Mouse (Mus musculus) kidney, embryonic 14.5 days (tissue): ENCODE data around the gene Meioc. TPM values are rescaled to one million over a fixed set of nuclear protein-coding genes. Genes with fewer than 3 reads are reported as not detected.

Experiments
- ATAC-seq: fragments of 200-750 bp; cut with Nextera tagmentation; 2 replicates; pipeline ENCODE4 v1.8.0; 2017; ENCODE audit warnings: moderate number of reproducible peaks, mild to moderate bottlenecking, moderate TSS enrichment, moderate library complexity; ENCODE audit not compliant: low FRiP score, low TSS enrichment
- H3K27ac ChIP-seq: fragments of 300-500 bp; sonication (generic); 2 replicates; pipeline ENCODE4 v1.5.1; 2014; ENCODE audit warnings: low read depth, mild to moderate bottlenecking, low read length, moderate library complexity, mixed read lengths
- H3K27me3 ChIP-seq: fragments of 300-500 bp; sonication (generic); 2 replicates; pipeline ENCODE4 v1.6.1; 2014; ENCODE audit warnings: mild to moderate bottlenecking, low read length; ENCODE audit not compliant: control insufficient read depth, insufficient read depth
- H3K36me3 ChIP-seq: fragments of 300-500 bp; sonication (generic); 2 replicates; pipeline ENCODE4 v1.6.1; 2014; ENCODE audit warnings: low read length, mixed read lengths; ENCODE audit not compliant: control insufficient read depth, insufficient read depth
- H3K4me1 ChIP-seq: fragments of 300-500 bp; sonication (generic); 2 replicates; pipeline ENCODE4 v1.6.1; 2014; ENCODE audit warnings: low read length, mixed read lengths; ENCODE audit not compliant: control insufficient read depth, insufficient read depth
- H3K4me2 ChIP-seq: fragments of 300-500 bp; sonication (generic); replicated peaks from 2 replicates; pipeline ENCODE4 v1.6.1; 2014; ENCODE audit warnings: low read depth, mild to moderate bottlenecking, low read length
- H3K4me3 ChIP-seq: fragments of 300-500 bp; sonication (generic); 2 replicates; pipeline ENCODE4 v1.5.1; 2014; ENCODE audit warnings: mild to moderate bottlenecking, low read length
- H3K9ac ChIP-seq: fragments of 300-500 bp; sonication (generic); 2 replicates; pipeline ENCODE4 v1.6.1; 2014; ENCODE audit warnings: low read depth, mild to moderate bottlenecking, low read length, moderate library complexity
- H3K9me3 ChIP-seq: fragments of 300-500 bp; sonication (generic); 2 replicates; pipeline ENCODE4 v1.6.1; 2016; ENCODE audit warnings: low read length; ENCODE audit not compliant: control insufficient read depth
- WGBS: fragments of 180-500 bp; shearing (Covaris S2); extraction: QIAGEN DNeasy Blood & Tissue Kit; methylation state at CpG from one replicate; pipeline ENCODE4 v1.1.7; 2014; 5-methylcytosine and 5-hydroxymethylcytosine counted together
- polyA plus RNA-seq: library from polyadenylated mRNA; unstranded; fragments of >200 nt; fragmentation: Nextera tagmentation; extraction: Ambion mirVana; gene quantifications from 2 replicates; pipeline ENCODE4 v1.2.1, GENCODE M21; 2014

Gene Meioc
- 0.40 and 1.4 TPM in 2 replicates for polyA plus RNA-seq

GRCm38 (mm10) chr11:102663416-102663815 lies at the start of gene Meioc:
Meioc (plus strand) TSS chr11:102663716.
- no peak for ATAC-seq
- no peak within 1 kb of the TSS for H3K27ac ChIP-seq
- H3K4me3 ChIP-seq = no peak within 1 kb of the TSS
- WGBS = 73% methylated on average over 3 of the region's 3 CpGs
- H3K4me2 ChIP-seq = no peak within 1 kb of the TSS
- H3K4me1 ChIP-seq = no peaks in the 10 kb centered on the region
- H3K36me3 ChIP-seq = no peaks in the 10 kb centered on the region
- peaks cover 13% of the 10 kb centered on the region for H3K9me3 ChIP-seq
- no peak within 1 kb of the TSS for H3K9ac ChIP-seq
- peaks cover 18% of the 10 kb centered on the region for H3K27me3 ChIP-seq

GRCm38 (mm10) chr11:102619449-102619848 lies 44.1 kb upstream of the Meioc start:
- ATAC-seq = no peak
- peaks cover 5% of the 10 kb centered on the region for H3K9me3 ChIP-seq
- no peak overlapping the region for H3K4me2 ChIP-seq
- no peak overlapping the region for H3K27ac ChIP-seq
- WGBS = 70% methylated on average over 2 of the region's 2 CpGs
- H3K4me1 ChIP-seq = peaks cover 12% of the 10 kb centered on the region
- H3K4me3 ChIP-seq = no peak overlapping the region
- no peaks in the 10 kb centered on the region for H3K27me3 ChIP-seq
- H3K36me3 ChIP-seq = no peaks in the 10 kb centered on the region
- H3K9ac ChIP-seq = no peak overlapping the region

GRCm38 (mm10) chr11:102623876-102624789 lies 39.4 kb upstream of the Meioc start:
- peak overlapping the region; percentile 24; the same call in 1 of the 2 replicates for H3K9ac ChIP-seq

GRCm38 (mm10) chr11:102624888-102625407 lies 38.6 kb upstream of the Meioc start:
- H3K4me3 ChIP-seq = no peak overlapping the region
- no peaks in the 10 kb centered on the region for H3K9me3 ChIP-seq
- peak overlapping the region; percentile 27; the same call in 1 of the 2 replicates for H3K4me2 ChIP-seq
- H3K36me3 ChIP-seq = no peaks in the 10 kb centered on the region
- H3K27ac ChIP-seq = peak overlapping the region; percentile 87
- WGBS = 26% methylated on average over 14 of the region's 14 CpGs
- peak; percentile 40 for ATAC-seq
- H3K9ac ChIP-seq = no peak overlapping the region
- peaks cover 20% of the 10 kb centered on the region for H3K4me1 ChIP-seq
- no peaks in the 10 kb centered on the region for H3K27me3 ChIP-seq

More at GRCm38 (mm10) chr11:102623876-102624789, 39.4 kb upstream of the Meioc start:
- Histone ChIP-seq H3K9me3 (peaks cover 5% of the 10 kb centered on the region), H3K27me3 (no peaks in the 10 kb centered on the region), H3K36me3 (no peaks in the 10 kb centered on the region), H3K4me1 (peaks cover 20% of the 10 kb centered on the region), H3K27ac (peak overlapping the region; percentile 87), H3K4me2 (peak overlapping the region; percentile 27), H3K4me3 (peak overlapping the region; percentile 21)
- ATAC-seq = peak; percentile 90
- WGBS = 8% methylated on average over 17 of the region's 17 CpGs

GRCm38 (mm10) chr11:102627171-102627931 lies 36.2 kb upstream of the Meioc start:
- H3K27ac ChIP-seq = no peak overlapping the region
- ATAC-seq = no peak

GRCm38 (mm10) chr11:102628529-102628928 lies 35.0 kb upstream of the Meioc start:
- H3K4me3 ChIP-seq = no peak overlapping the region
- H3K9me3 ChIP-seq = no peaks in the 10 kb centered on the region
- peaks cover 40% of the 10 kb centered on the region for H3K4me1 ChIP-seq
- H3K36me3 ChIP-seq = no peaks in the 10 kb centered on the region
- WGBS = 36% methylated on average over 9 of the region's 9 CpGs
- no peak for ATAC-seq
- no peak overlapping the region for H3K4me2 ChIP-seq
- no peaks in the 10 kb centered on the region for H3K27me3 ChIP-seq
- H3K9ac ChIP-seq = no peak overlapping the region
- no peak overlapping the region for H3K27ac ChIP-seq

More at GRCm38 (mm10) chr11:102627171-102627931, 36.2 kb upstream of the Meioc start:
- Histone ChIP-seq H3K27me3 (no peaks in the 10 kb centered on the region), H3K4me3 (no peak overlapping the region), H3K36me3 (no peaks in the 10 kb centered on the region), H3K9me3 (no peaks in the 10 kb centered on the region), H3K4me2 (no peak overlapping the region), H3K4me1 (peaks cover 36% of the 10 kb centered on the region), H3K9ac (no peak overlapping the region)
- WGBS = 80% methylated on average over 9 of the region's 9 CpGs

- Histone ChIP-seq H3K27me3 (no peaks in the 10 kb centered on the region), H3K9me3 (no peaks in the 10 kb centered on the region), H3K4me3 (no peak overlapping the region), H3K4me2 (no peak overlapping the region), H3K4me1 (peaks cover 32% of the 10 kb centered on the region), H3K27ac (no peak overlapping the region), H3K9ac (no peak overlapping the region), H3K36me3 (no peaks in the 10 kb centered on the region)
- ATAC-seq = no peak
- WGBS = 51% methylated on average over 8 of the region's 8 CpGs
Measured at GRCm38 (mm10) chr11:102629375-102629774, 34.1 kb upstream of the Meioc start.

- H3K4me2 ChIP-seq = peak overlapping the region; percentile 1; the same call in 1 of the 2 replicates
- WGBS = 9% methylated on average over 7 of the region's 7 CpGs
- H3K9me3 ChIP-seq = no peaks in the 10 kb centered on the region
- no peaks in the 10 kb centered on the region for H3K36me3 ChIP-seq
- peaks cover 22% of the 10 kb centered on the region for H3K4me1 ChIP-seq
- no peak overlapping the region for H3K4me3 ChIP-seq
- ATAC-seq = 0 out of 2 replicates have a peak, but pooled peaks have one; percentile 0
- H3K9ac ChIP-seq = 0 out of 2 replicates have a peak overlapping the region, but pooled peaks have one; percentile 12
- H3K27me3 ChIP-seq = no peaks in the 10 kb centered on the region
- peak overlapping the region; percentile 67; the same call in 1 of the 2 replicates for H3K27ac ChIP-seq
Measured at GRCm38 (mm10) chr11:102630731-102631130, 32.8 kb upstream of the Meioc start.
